Mouse (Mus musculus): Measurements from ENCODE around the gene Ankrd2. TPM values are rescaled to one million over a fixed set of nuclear protein-coding genes. Genes with fewer than 3 reads are reported as not detected.

The Ankrd2 gene
- total and polyA plus RNA-seq, 3 experiments = not detected

DNA sequence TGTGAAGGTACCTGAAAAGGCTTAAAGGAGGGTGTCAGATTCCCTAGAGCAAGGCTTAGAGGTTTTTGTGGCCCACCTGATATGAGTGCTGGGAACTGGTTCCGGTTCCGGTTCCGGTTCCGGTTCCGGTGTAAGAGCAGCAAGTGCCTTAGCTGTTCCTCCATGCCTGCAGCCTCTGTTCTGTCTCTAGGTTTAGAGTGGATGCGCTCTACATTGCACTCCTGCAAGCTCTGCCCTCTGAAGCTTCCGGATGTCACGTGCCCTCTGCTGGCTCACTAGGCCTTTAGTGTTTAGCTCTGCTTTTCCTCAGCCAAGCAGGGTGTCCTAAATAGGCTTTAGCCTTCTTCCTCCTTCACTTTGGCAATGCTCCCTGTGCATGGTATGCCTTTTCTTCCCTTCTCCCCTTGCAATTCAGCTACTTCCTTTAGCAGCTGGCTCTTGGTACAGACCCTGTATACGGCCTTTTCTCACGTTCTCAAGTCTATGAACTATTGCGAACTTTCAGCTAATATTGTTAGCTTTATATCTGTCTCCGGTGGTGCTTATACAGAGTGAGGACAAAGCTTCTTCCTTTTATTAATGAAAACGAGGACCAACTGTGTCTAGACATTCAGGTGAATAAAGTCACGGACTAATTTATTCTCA is 53.4 kb downstream of the Ankrd2 start (continued):
- peak; percentile 35; the same call in 1 of the 2 replicates for TF ChIP-seq RCOR1 (IDR thresholded peaks at IDR 0.05; ENCODE audit: low read depth, low read length)
- peak; percentile 89 for TF ChIP-seq MYC (IDR thresholded peaks at IDR 0.05; ENCODE audit: low read depth, low read length)
- peak; percentile 97 for TF ChIP-seq MAX (IDR thresholded peaks at IDR 0.05; ENCODE audit: low read length)
- TF ChIP-seq EP300 (IDR thresholded peaks at IDR 0.05; ENCODE audit: low read depth in 1 of 2, low read length in 2 of 2) = no peak

DNA sequence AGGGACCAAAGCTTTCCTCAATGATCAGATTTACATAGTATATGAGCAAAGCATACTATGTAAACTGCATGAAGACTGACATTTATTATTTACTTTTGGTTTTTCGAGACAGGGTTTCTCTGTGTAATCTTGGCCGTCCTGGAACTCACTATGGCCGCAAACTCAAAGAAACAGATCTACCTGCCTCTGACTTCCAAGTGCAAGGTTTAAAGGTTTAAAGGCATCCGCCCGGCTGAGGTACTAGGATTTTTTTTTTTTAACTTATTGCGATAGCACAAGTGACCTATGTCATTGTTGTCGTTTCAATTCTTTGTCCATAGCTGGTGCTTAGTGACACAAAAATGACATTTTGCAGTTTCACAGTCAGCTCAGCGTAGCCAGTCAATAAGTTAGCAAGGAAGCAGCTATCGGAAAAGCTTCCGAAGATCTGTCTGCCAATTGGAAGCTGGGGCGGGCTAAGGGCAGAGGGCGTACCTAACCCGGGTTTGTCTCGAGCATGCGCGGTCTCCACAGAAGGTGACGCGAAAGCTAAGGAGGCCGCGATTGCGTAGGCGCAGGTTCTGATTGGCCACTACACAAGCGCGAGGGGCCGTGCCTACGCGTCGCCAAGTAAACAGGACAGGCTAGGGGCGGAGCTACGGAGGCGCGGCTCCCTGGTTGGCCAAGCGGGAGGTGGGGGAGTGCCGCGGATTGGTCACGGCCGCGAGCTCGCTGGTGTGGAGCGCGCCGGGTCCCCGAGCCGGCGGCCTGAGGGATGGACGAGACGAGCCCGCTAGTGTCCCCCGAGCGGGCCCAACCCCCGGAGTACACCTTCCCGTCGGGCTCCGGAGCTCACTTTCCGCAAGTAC is 54.2 kb downstream of the Ankrd2 start, which contains the start of gene Pi4k2a:
Gene Pi4k2a, plus strand, starts transcription at position 723 of the 848 bp plus-strand sequence.
- H3K4me3 ChIP-seq (ENCODE audit: control insufficient read depth in 1 of 2, insufficient read depth in 1 of 2, low read depth in 2 of 2, low read length in 2 of 2) = peak within 1 kb of the TSS; percentile 82 to 91
- H3K9me3 ChIP-seq (replicated peaks; ENCODE audit: insufficient read depth, low read length) = no peaks in the 10 kb centered on the region
- peaks cover 12% of the 10 kb centered on the region for H3K79me2 ChIP-seq (ENCODE audit: control insufficient read depth, insufficient read depth, low read length, poor library complexity)
- H3K4me1 ChIP-seq (ENCODE audit: control insufficient read depth in 1 of 2, insufficient read depth in 2 of 2, low read length in 2 of 2) = peaks cover 2 to 3% of the 10 kb centered on the region in 2 experiments; a peak in 1 of 4 replicates
- peak within 1 kb of the TSS; percentile 86 for H3K27ac ChIP-seq (ENCODE audit: control insufficient read depth, low read depth, low read length)
- no peaks in the 10 kb centered on the region for H3K27me3 ChIP-seq (ENCODE audit: control insufficient read depth in 1 of 2, insufficient read depth in 2 of 2, low read length in 2 of 2)
- H3K9ac ChIP-seq (ENCODE audit: control insufficient read depth, low read depth, low read length, poor library complexity, severe bottlenecking) = peak within 1 kb of the TSS; percentile 73
- peaks cover 0 to 12% of the 10 kb centered on the region in 2 experiments; a peak in 2 of 4 replicates for H3K36me3 ChIP-seq (ENCODE audit: control insufficient read depth in 1 of 2, insufficient read depth in 2 of 2, low read length in 2 of 2)
- peak; percentile 100 for DNase-seq (ENCODE audit: low read depth, low spot score)
- TF ChIP-seq CHD1 (IDR thresholded peaks at IDR 0.05; ENCODE audit: low read depth, low read length) (peak; percentile 93; the same call in 1 of the 2 replicates), JUND (IDR thresholded peaks at IDR 0.05; ENCODE audit: low read depth, low read length) (no peak), EP300 (IDR thresholded peaks at IDR 0.05; ENCODE audit: low read depth in 1 of 2, low read length in 2 of 2) (no peak), MXI1 (IDR thresholded peaks at IDR 0.05; ENCODE audit: low read depth, low read length) (peak; percentile 86), SMC3 (IDR thresholded peaks at IDR 0.05; ENCODE audit: low read depth, low read length) (no peak), RAD21 (IDR thresholded peaks at IDR 0.05; ENCODE audit: low read depth, low read length) (no peak), ZNF384 (IDR thresholded peaks at IDR 0.05; ENCODE audit: low read depth, low read length) (peak; percentile 68), MAZ (IDR thresholded peaks at IDR 0.05; ENCODE audit: low read depth, low read length) (no peak; the same call in 1 of the 2 replicates), MYC (IDR thresholded peaks at IDR 0.05; ENCODE audit: low read depth, low read length) (peak; percentile 45; the same call in 1 of the 2 replicates), MYB (IDR thresholded peaks at IDR 0.05; ENCODE audit: low read depth, low read length) (no peak), USF1 (IDR thresholded peaks at IDR 0.05; ENCODE audit: low read depth, low read length) (peak; percentile 37), BHLHE40 (IDR thresholded peaks at IDR 0.05; ENCODE audit: borderline replicate concordance, low read depth, low read length) (no peak), POLR2A (IDR thresholded peaks at IDR 0.05; ENCODE audit: control insufficient read depth in 1 of 2, insufficient read depth in 1 of 2, low read depth in 1 of 2, low read length in 2 of 2, poor library complexity in 1 of 2) (peak; percentile 58 to 85; a peak in 3 of 4 replicates), MAX (IDR thresholded peaks at IDR 0.05; ENCODE audit: low read length) (peak; percentile 71), NELFE (IDR thresholded peaks at IDR 0.05; ENCODE audit: low read depth, low read length) (peak; percentile 86), UBTF (IDR thresholded peaks at IDR 0.05; ENCODE audit: borderline replicate concordance, insufficient read depth, low read depth, low read length) (0 out of 2 replicates have a peak, but pooled peaks have one; percentile 83), SIN3A (IDR thresholded peaks at IDR 0.05; ENCODE audit: low read length) (peak; percentile 85), ZC3H11A (IDR thresholded peaks at IDR 0.05; ENCODE audit: low read depth, low read length) (no peak), MAFK (IDR thresholded peaks at IDR 0.05; ENCODE audit: borderline replicate concordance, low read depth, low read length) (no peak), CTCF (IDR thresholded peaks at IDR 0.05 in 2 of 3, conservative IDR thresholded peaks at IDR 0.05 in 1 of 3; ENCODE audit: control insufficient read depth in 1 of 3, insufficient read depth in 1 of 3, low read depth in 2 of 3, low read length in 3 of 3, poor library complexity in 1 of 3, severe bottlenecking in 1 of 3) (no peak), E2F4 (IDR thresholded peaks at IDR 0.05; ENCODE audit: borderline replicate concordance, low read depth, low read length) (no peak), CHD2 (IDR thresholded peaks at IDR 0.05; ENCODE audit: low read length) (no peak), ETS1 (IDR thresholded peaks at IDR 0.05; ENCODE audit: low read depth, low read length) (0 out of 2 replicates have a peak, but pooled peaks have one; percentile 37), HCFC1 (IDR thresholded peaks at IDR 0.05; ENCODE audit: low read depth, low read length) (peak; percentile 80), USF2 (IDR thresholded peaks at IDR 0.05; ENCODE audit: borderline replicate concordance in 1 of 2, insufficient read depth in 1 of 2, low read depth in 1 of 2, low read length in 2 of 2) (no peak), ZKSCAN1 (IDR thresholded peaks at IDR 0.05; ENCODE audit: low read depth, low read length) (no peak), GABPA (IDR thresholded peaks at IDR 0.05; ENCODE audit: low read depth, low read length) (no peak), POLR2AphosphoS2 (IDR thresholded peaks at IDR 0.05; ENCODE audit: low read length) (peak; percentile 91), TCF12 (IDR thresholded peaks at IDR 0.05; ENCODE audit: low read depth, low read length) (peak; percentile 48; the same call in 1 of the 2 replicates), MEF2A (IDR thresholded peaks at IDR 0.05; ENCODE audit: extremely low read depth, insufficient replicate concordance, low read depth, low read length, poor library complexity, severe bottlenecking) (no peak)

Data from MEL (cell line).